ENCODE assay signal across 16 mouse cellular contexts in the genomic region with DNA sequence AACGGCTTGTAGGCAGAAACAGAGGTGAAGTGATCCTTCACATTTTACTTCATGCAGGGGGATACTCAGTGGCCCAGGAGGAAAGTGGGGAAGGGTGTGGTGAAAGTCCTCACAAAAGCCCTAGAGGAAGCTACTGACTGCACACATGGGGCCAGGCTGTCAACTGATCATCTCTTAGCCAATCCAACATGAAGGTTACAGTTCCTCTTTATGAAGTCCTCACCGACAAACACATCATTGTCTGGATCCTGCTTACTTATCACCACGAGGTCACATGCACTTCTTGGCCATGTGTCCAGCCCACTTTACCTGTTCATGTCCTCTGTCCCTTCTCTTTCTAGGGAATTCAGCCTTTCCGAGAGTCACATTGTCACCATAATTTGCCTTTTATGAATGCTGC.
"Had no signal": no experiment of that assay in that cellular context is flagged by ENCODE, and none has a peak within 500 bp of the region (broad histone marks: within the 10 kb centered on the region; RNA-seq: fewer than 3 reads in every experiment).

No protein-coding gene starts in this region.

- DNase-seq: kidney, adult 11 months; kidney, adult 8-10 months; kidney, postnatal 10 days; kidney, postnatal 36 days; layer of hippocampus, postnatal 36 days; left cerebral cortex, postnatal 4 days; liver, postnatal 0 days; lung, postnatal 4 days; right cerebral cortex, adult 18-20 months; right cerebral cortex, postnatal 14 days; right cerebral cortex, postnatal 4 days; thymus, adult 18-20 months; thymus, postnatal 4 days had no signal

- ATAC-seq: liver, postnatal 0 days; lung, postnatal 0 days; midbrain, embryonic 13.5 days; midbrain, embryonic 16.5 days had no signal
